Mouse (Mus musculus): ENCODE measurements around the gene Hist1h2bq. TPM values are rescaled to one million over a fixed set of nuclear protein-coding genes. Genes with fewer than 3 reads are reported as not detected.

The Hist1h2bq gene
- total and polyA plus RNA-seq, 3 experiments, result 4.3 to 2,257 (median 32.4) TPM

DNA sequence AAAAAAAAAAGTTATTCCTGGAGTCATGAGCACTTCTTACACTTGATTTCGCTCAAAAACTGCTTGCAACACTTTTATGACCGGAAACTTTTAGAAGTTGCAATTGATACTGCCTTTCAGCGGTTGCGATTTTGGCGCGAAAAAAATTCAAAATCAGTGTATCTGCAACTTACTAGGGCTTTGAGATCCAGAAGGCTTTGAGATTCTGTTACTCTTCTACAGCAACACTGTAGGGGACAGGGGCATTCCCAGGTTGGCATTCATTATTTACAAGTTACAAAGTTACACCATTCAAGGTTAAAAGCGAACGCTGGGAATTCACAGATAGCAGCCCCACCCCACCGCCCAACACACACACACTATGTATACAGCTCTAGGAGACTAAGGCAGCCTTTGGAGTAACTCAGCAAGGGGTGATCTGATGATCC lies 26.2 kb downstream of the Hist1h2bq start:
- Histone ChIP-seq H3K4me3 (replicated peaks in 1 of 3; ENCODE audit: low read depth in 2 of 3, low read length in 2 of 3, poor library complexity in 1 of 3) (peak overlapping the region in 1 of 3 experiments; percentile 25), H3K27me3 (replicated peaks) (no peaks in the 10 kb centered on the region), H3K27ac (ENCODE audit: insufficient read depth, low read depth) (peak overlapping the region; percentile 85), H3K4me1 (ENCODE audit: control insufficient read depth in 1 of 2, insufficient read depth in 2 of 2) (peaks cover 0 to 33% of the 10 kb centered on the region in 2 experiments; a peak in 3 of 4 replicates), H3K79me2 (replicated peaks; ENCODE audit: control insufficient read depth, extremely low read depth, insufficient read depth, poor library complexity, severe bottlenecking) (no peaks in the 10 kb centered on the region), H3K9ac (ENCODE audit: insufficient read depth, low read depth) (peak overlapping the region; percentile 37), H3K36me3 (replicated peaks in 1 of 2; ENCODE audit: control insufficient read depth in 1 of 2, insufficient read depth in 1 of 2, low read length in 1 of 2) (no peaks in the 10 kb centered on the region), H3K9me3 (replicated peaks; ENCODE audit: low read length) (no peaks in the 10 kb centered on the region), H3K4me2 (ENCODE audit: insufficient read depth, low read depth, poor library complexity, severe bottlenecking) (peak overlapping the region; percentile 72)
- in situ Hi-C loops (cut with MboI; ENCODE audit: low pct_ligation_motif_present, low pct_unique_long_range_greater_than_20kb, low sequenced_read_pairs) (no loop called here), dilution Hi-C loops (cut with MboI; ENCODE audit: extremely low pct_ligation_motif_present, extremely low pct_unique_long_range_greater_than_20kb, low sequenced_read_pairs) (no loop called here)
- TF ChIP-seq ZNF384 (IDR thresholded peaks at IDR 0.05; ENCODE audit: low read depth, low read length) (peak; percentile 40; the same call in 1 of the 2 replicates), IRF4 (IDR thresholded peaks at IDR 0.05; ENCODE audit: low read depth, low read length) (peak; percentile 34; the same call in 1 of the 2 replicates), MAZ (IDR thresholded peaks at IDR 0.05; ENCODE audit: low read depth, low read length) (no peak), E2F4 (IDR thresholded peaks at IDR 0.05; ENCODE audit: insufficient replicate concordance, low read depth, low read length) (peak; percentile 97), MAX (IDR thresholded peaks at IDR 0.05; ENCODE audit: low read length) (no peak), ETS1 (conservative IDR thresholded peaks at IDR 0.05; ENCODE audit: low read depth, low read length) (no peak)
- DNase-seq (ENCODE audit: extremely low read depth), result peak; percentile 65

DNA sequence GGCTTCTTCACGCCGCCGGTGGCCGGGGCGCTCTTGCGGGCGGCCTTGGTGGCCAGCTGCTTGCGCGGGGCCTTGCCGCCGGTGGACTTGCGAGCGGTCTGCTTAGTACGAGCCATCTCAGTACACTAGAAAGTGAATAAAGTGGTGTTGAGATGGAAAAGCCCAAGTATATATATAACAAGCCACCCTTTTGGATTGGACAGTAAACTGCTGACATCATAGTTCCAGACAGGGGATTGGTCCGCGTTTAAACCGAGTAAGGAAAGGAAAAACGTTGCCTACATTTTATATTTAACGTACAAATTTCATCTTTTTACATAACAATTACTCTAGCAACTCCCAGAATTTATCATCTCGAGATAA lies 26.8 kb downstream of the Hist1h2bq start, which contains the start of gene Hist1h3i:
Hist1h3i (minus strand) TSS at position 116 of the 363 bp plus-strand sequence.
- in situ Hi-C loops (cut with MboI; ENCODE audit: low pct_ligation_motif_present, low pct_unique_long_range_greater_than_20kb, low sequenced_read_pairs) (no loop called here), dilution Hi-C loops (cut with MboI; ENCODE audit: extremely low pct_ligation_motif_present, extremely low pct_unique_long_range_greater_than_20kb, low sequenced_read_pairs) (no loop called here)
- H3K27me3 ChIP-seq (replicated peaks), result no peaks in the 10 kb centered on the region

More for the DNA sequence above, 26.8 kb downstream of the Hist1h2bq start, which contains the start of gene Hist1h3i:
- peak within 1 kb of the TSS; percentile 94 for H3K27ac ChIP-seq (ENCODE audit: insufficient read depth, low read depth)
- peaks cover 0 to 29% of the 10 kb centered on the region in 2 experiments; a peak in 3 of 4 replicates for H3K4me1 ChIP-seq (ENCODE audit: control insufficient read depth in 1 of 2, insufficient read depth in 2 of 2)
- no peaks in the 10 kb centered on the region for H3K79me2 ChIP-seq (replicated peaks; ENCODE audit: control insufficient read depth, extremely low read depth, insufficient read depth, poor library complexity, severe bottlenecking)
- peak within 1 kb of the TSS; percentile 29 to 59 (median 43) for H3K4me3 ChIP-seq (replicated peaks in 1 of 3; ENCODE audit: low read depth in 2 of 3, low read length in 2 of 3, poor library complexity in 1 of 3)
- TF ChIP-seq ETS1 (conservative IDR thresholded peaks at IDR 0.05; ENCODE audit: low read depth, low read length) (no peak), POLR2A (IDR thresholded peaks at IDR 0.05; ENCODE audit: low read depth, low read length) (peak; percentile 97), TCF12 (IDR thresholded peaks at IDR 0.05; ENCODE audit: low read depth, low read length) (peak; percentile 77), CHD2 (IDR thresholded peaks at IDR 0.05; ENCODE audit: low read length) (peak; percentile 79), SMC3 (IDR thresholded peaks at IDR 0.05; ENCODE audit: low read depth, low read length) (no peak), POLR2AphosphoS2 (IDR thresholded peaks at IDR 0.05; ENCODE audit: low read depth, low read length) (peak; percentile 62), MAFK (IDR thresholded peaks at IDR 0.05; ENCODE audit: insufficient replicate concordance, low read length) (peak; percentile 62; the same call in 1 of the 2 replicates), UBTF (IDR thresholded peaks at IDR 0.05; ENCODE audit: low read depth, low read length) (0 out of 2 replicates have a peak, but pooled peaks have one; percentile 72), GABPA (IDR thresholded peaks at IDR 0.05; ENCODE audit: insufficient replicate concordance, low read depth, low read length) (no peak), TBP (conservative IDR thresholded peaks at IDR 0.05; ENCODE audit: low read depth, low read length) (peak; percentile 99), ZMIZ1 (IDR thresholded peaks at IDR 0.05; ENCODE audit: low read depth, low read length) (peak; percentile 99), EP300 (IDR thresholded peaks at IDR 0.05; ENCODE audit: low read length) (no peak), NELFE (IDR thresholded peaks at IDR 0.05; ENCODE audit: low read depth, low read length) (peak; percentile 99), CHD1 (IDR thresholded peaks at IDR 0.05; ENCODE audit: low read depth, low read length) (peak; percentile 70; the same call in 1 of the 2 replicates), HCFC1 (IDR thresholded peaks at IDR 0.05; ENCODE audit: low read depth, low read length) (peak; percentile 35)
- peak within 1 kb of the TSS; percentile 72 for H3K4me2 ChIP-seq (ENCODE audit: insufficient read depth, low read depth, poor library complexity, severe bottlenecking)
- peak within 1 kb of the TSS; percentile 83 for H3K9ac ChIP-seq (ENCODE audit: insufficient read depth, low read depth)
- H3K36me3 ChIP-seq (replicated peaks in 1 of 2; ENCODE audit: control insufficient read depth in 1 of 2, insufficient read depth in 1 of 2, low read length in 1 of 2), result no peaks in the 10 kb centered on the region
- H3K9me3 ChIP-seq (replicated peaks; ENCODE audit: low read length), result no peaks in the 10 kb centered on the region
- peak; percentile 92 for DNase-seq (ENCODE audit: extremely low read depth)
